Mouse (Mus musculus): ENCODE results near the gene Itih2. TPM values are rescaled to one million over a fixed set of nuclear protein-coding genes. Genes with fewer than 3 reads are reported as not detected.

The Itih2 gene
- polyA plus RNA-seq, 1 experiment from 2014 or later, result 230 TPM

DNA sequence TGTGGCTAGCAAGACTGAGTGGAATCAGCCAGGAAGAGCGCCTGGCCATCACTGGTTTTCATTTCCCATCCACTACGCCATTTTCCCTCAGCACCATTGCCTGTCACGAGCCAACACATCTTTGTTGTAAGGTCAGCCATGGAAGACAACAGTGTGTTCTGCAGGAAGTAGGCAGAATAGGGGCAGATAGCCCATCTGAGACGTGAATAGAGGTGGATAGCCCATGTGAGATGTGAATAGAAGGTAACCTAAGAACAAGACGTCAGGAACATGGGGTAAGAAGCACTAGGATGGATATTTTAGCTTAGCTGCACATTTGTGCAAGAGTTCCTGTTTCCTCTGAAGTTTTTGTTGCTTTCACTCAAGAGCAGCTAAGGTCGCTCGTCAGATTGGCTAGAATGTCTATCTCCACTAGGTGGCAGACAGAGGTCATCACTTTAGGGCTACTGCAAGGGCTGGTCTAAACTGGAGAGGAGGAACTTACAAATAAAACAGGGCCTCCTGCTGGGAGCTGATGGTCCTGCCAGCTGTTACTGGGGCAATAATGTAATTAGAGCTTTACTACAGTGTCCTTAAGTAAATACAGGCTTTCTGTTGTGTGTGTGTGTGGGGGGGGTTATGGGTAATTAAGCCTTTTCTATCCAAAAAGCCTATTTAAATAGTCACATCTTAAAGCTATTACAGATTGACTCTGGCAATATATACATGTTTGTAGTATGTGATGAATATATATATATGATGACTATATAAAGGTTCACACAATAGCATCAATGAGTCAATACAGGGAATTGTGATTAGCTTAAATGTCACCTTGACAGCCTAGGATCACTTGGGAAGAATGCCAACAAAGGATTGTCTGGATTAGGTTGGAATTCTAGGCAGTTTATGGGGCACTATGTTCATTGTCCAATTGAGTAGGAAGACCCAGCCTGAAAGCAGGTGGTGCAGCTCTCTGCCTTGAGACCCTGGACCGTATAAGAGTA lies 11.6 kb upstream of the Itih2 start:
- Histone ChIP-seq H3K4me3 (no peak overlapping the region), H3K36me3 (no peaks in the 10 kb centered on the region), H3K27ac (no peak overlapping the region), H3K9me3 (replicated peaks) (no peaks in the 10 kb centered on the region), H3K27me3 (replicated peaks) (no peaks in the 10 kb centered on the region), H3K4me2 (no peak overlapping the region), H3K4me1 (no peaks in the 10 kb centered on the region), H3K9ac (no peak overlapping the region)
- WGBS (ENCODE audit: insufficient replicate concordance), result 24% methylated on average over 8 of the region's 8 CpGs
- peak; percentile 73 for ATAC-seq

DNA sequence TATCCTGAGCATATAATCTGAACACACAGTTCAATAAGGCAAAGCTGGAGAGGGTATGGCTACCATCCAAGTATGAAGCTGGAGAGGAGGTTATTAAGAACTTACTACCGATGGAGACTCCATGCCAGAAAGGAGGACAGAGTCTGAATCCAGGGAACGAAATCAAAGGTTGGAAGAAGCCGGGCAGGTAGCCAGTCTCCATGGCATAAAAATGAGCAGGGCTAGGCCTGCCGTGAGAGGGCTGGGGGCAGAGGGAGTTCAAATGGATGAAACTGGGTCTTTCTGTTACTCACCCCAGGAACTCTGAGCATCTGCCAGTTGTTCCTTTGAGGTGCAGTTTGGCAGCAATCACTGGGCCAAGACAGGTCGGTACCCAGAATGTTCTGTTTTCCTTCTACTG lies 9.3 kb upstream of the Itih2 start:
- H3K36me3 ChIP-seq, result no peaks in the 10 kb centered on the region
- no peaks in the 10 kb centered on the region for H3K9me3 ChIP-seq (replicated peaks)
- no peaks in the 10 kb centered on the region for H3K27me3 ChIP-seq (replicated peaks)
- no peak for ATAC-seq
- H3K4me3 ChIP-seq, result no peak overlapping the region
- H3K4me1 ChIP-seq, result no peaks in the 10 kb centered on the region
- no peak overlapping the region for H3K4me2 ChIP-seq
- no peak overlapping the region for H3K27ac ChIP-seq
- no peak overlapping the region for H3K9ac ChIP-seq
- WGBS (ENCODE audit: insufficient replicate concordance), result 64% methylated on average over 5 of the region's 5 CpGs

DNA sequence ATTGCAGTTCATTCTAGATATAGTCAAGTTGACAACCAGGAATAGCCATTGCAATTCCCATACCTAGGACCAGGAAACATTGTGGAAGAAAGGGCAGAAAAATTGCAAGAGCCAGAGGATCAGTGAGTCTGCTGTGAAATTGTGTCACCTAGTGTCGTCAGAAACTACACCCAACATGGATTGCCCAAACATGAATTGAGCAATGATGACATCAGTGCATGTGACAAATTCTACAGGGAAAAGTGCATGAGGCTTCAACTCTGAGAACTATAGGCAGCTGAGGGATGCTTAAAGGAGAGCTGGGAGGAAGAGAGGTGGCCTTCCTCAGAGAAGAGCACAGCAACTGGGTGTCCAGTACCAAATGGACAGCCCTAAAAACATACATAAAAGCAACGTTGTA lies 6.1 kb upstream of the Itih2 start:
- WGBS (ENCODE audit: insufficient replicate concordance), result 59% methylated on average over 2 of the region's 2 CpGs
- H3K4me2 ChIP-seq, result no peak overlapping the region
- H3K9ac ChIP-seq, result no peak overlapping the region
- H3K4me3 ChIP-seq, result no peak overlapping the region
- H3K27ac ChIP-seq, result no peak overlapping the region
- no peaks in the 10 kb centered on the region for H3K9me3 ChIP-seq (replicated peaks)
- no peaks in the 10 kb centered on the region for H3K27me3 ChIP-seq (replicated peaks)
- no peaks in the 10 kb centered on the region for H3K36me3 ChIP-seq
- no peak for ATAC-seq
- 0 out of 2 replicates have a peak, but pooled peaks cover 7% of the 10 kb centered on the region for H3K4me1 ChIP-seq

DNA sequence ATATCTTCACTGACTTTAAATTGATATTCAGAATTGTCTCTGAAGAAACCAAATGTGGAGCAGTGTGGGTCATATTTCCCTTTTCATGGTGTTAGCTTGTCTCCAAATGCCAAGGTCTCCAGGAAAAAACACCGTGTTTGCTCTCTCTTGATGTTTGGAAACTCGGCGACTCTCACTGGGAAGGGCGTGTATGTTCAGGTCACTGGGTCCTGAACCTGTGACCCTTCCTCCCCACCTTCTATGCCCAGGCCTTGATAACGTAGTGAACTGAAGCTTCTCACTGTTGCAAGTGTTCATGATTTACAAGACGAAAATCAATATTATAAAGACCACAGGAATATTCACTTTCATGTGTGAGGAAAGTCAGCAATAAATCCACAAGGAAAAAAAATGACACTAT lies 2.7 kb upstream of the Itih2 start:
- peak; percentile 71 for ATAC-seq
- no peaks in the 10 kb centered on the region for H3K36me3 ChIP-seq
- no peak overlapping the region for H3K27ac ChIP-seq
- WGBS (ENCODE audit: insufficient replicate concordance), result 54% methylated on average over 6 of the region's 6 CpGs
- H3K27me3 ChIP-seq (replicated peaks), result no peaks in the 10 kb centered on the region
- H3K9me3 ChIP-seq (replicated peaks), result no peaks in the 10 kb centered on the region
- peaks cover 8% of the 10 kb centered on the region; the same call in 1 of the 2 replicates for H3K4me1 ChIP-seq
- H3K9ac ChIP-seq, result no peak overlapping the region
- no peak overlapping the region for H3K4me3 ChIP-seq
- no peak overlapping the region for H3K4me2 ChIP-seq

DNA sequence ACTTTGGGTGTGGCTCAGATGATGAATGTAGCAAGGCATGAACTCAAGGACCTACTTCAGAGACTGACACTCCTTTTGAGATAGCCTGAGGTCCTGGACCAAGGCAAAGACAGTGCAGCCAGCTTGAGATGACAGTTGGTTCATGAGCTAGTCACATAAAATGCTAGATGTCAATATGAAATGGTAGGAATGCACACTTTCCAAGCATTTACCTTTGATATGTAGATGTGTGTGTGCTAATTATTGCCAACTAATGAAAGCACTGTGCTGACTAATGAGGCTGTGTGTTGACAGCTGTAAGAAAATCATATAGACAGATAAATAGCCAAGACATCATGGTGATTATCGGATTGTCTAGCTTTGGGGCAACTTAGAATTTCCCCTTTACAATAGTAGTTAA lies 932 bp upstream of the Itih2 start:
- Histone ChIP-seq H3K9ac (no peak overlapping the region), H3K4me1 (peaks cover 8% of the 10 kb centered on the region; the same call in 1 of the 2 replicates), H3K4me3 (no peak overlapping the region), H3K9me3 (replicated peaks) (no peaks in the 10 kb centered on the region), H3K36me3 (no peaks in the 10 kb centered on the region), H3K27ac (no peak overlapping the region), H3K4me2 (no peak overlapping the region), H3K27me3 (replicated peaks) (no peaks in the 10 kb centered on the region)
- no peak for ATAC-seq
- WGBS (ENCODE audit: insufficient replicate concordance), result 77% methylated on average over 1 of the region's 1 CpGs

DNA sequence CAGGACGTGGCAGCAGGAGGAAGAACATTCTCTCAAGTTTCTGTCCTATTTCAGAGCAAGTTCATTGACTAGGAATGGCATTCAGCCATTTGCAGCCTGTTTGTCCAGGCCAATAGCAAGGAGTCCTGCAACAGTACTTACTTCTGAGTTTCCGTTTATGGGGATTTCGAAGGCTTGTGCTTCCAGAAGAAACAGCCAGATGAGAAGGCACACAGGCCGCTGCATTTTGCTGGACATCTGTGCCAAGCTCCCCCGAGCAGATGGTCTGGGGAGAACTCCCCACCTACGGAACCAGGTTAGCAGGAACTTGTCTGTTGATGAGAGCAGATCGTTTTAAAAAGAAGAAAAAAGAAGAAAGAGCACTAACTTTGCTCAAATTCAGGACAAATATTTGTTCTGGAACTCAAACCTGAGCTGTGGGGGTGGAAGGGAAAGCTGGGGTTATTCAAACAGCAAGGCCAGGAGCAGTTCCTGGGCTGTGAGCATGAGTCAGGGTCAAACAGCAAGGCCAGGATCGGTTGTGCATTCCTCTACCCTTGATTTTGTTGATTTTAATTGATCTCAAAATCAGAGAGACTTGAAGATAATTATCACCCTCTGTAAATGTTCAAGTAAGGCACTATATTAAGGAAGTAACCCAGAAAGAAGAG lies 730 bp downstream of the Itih2 start:
- WGBS (ENCODE audit: insufficient replicate concordance), result 55% methylated on average over 8 of the region's 8 CpGs
- Histone ChIP-seq H3K9ac (no peak overlapping the region), H3K4me3 (peak overlapping the region; percentile 30), H3K4me1 (peaks cover 8% of the 10 kb centered on the region; the same call in 1 of the 2 replicates), H3K4me2 (no peak overlapping the region), H3K27ac (peak overlapping the region; percentile 58), H3K27me3 (replicated peaks) (no peaks in the 10 kb centered on the region), H3K36me3 (no peaks in the 10 kb centered on the region), H3K9me3 (replicated peaks) (no peaks in the 10 kb centered on the region)
- ATAC-seq, result peak; percentile 64

DNA sequence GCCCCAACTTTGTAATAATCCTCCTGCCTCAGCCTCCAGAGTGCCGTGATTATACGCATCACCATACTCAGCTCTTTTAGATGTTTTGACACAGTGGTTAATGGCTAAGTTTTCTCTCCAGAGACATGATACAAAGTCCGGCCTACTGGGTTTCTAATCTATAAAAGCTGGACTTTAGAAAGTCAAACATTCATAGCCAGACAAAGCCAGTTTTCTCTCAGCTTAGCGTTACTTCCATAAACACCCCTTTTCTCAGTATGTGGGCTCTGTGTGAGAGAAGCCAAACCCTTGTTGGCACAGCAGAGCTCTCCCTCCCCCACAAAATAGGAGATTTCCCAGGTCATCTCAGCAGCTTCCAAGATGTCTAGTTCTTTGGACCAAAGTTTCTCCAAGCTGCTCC lies 2.6 kb downstream of the Itih2 start:
- H3K4me3 ChIP-seq, result peak overlapping the region; percentile 30
- H3K36me3 ChIP-seq, result no peaks in the 10 kb centered on the region
- H3K9me3 ChIP-seq (replicated peaks), result no peaks in the 10 kb centered on the region
- H3K27me3 ChIP-seq (replicated peaks), result no peaks in the 10 kb centered on the region
- H3K4me1 ChIP-seq, result peaks cover 8% of the 10 kb centered on the region; the same call in 1 of the 2 replicates
- H3K27ac ChIP-seq, result peak overlapping the region; percentile 5; the same call in 1 of the 2 replicates
- no peak for ATAC-seq
- peak overlapping the region; percentile 39 for H3K4me2 ChIP-seq
- H3K9ac ChIP-seq, result no peak overlapping the region
- 56% methylated on average over 4 of the region's 4 CpGs for WGBS (ENCODE audit: insufficient replicate concordance)

DNA sequence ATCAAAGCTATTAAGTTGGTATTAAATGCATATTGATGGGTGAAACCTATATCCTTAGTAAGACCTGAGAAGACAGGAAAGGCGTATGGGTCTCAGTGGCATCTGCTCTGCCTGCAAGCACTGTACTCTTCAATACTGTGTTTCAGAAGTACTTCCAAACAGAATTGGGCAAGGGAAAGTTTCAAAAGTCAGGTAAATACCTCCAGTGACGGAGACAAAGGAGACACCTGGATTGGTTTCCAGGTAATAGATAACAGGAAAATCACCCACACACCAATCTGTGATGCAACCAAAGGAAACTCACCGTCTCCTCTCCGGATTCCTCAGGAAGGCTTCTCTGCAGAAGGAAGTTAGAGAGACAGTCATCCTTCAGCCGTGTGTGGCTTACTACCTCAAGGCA lies 3.7 kb downstream of the Itih2 start:
- Histone ChIP-seq H3K27ac (no peak overlapping the region; the same call in 1 of the 2 replicates), H3K9me3 (replicated peaks) (no peaks in the 10 kb centered on the region), H3K4me2 (peak overlapping the region; percentile 39), H3K4me3 (peak overlapping the region; percentile 30), H3K9ac (no peak overlapping the region), H3K4me1 (peaks cover 3% of the 10 kb centered on the region; the same call in 1 of the 2 replicates), H3K36me3 (no peaks in the 10 kb centered on the region), H3K27me3 (replicated peaks) (no peaks in the 10 kb centered on the region)
- WGBS (ENCODE audit: insufficient replicate concordance), result 56% methylated on average over 5 of the region's 5 CpGs
- ATAC-seq, result no peak

DNA sequence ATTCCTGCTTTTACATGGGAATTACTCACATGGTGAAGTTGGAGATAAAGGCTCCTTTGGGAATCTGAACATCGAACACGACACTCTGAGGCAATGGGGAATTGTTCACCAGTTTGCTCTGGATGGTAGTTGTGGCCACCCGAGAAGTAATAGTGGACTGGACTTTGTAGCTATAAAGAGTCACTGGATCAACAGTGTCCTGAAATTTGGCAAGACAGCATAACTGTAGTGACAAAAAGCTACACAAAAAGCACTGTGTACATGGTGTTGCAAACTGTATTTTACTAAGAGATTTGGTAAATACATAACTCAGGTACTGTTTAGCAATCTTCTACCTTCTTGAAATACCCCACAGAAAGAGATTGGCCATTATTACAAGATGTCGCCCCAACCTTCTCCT lies 5.1 kb downstream of the Itih2 start:
- Histone ChIP-seq H3K9me3 (replicated peaks) (no peaks in the 10 kb centered on the region), H3K4me1 (no peaks in the 10 kb centered on the region), H3K27me3 (replicated peaks) (no peaks in the 10 kb centered on the region), H3K9ac (no peak overlapping the region), H3K36me3 (no peaks in the 10 kb centered on the region), H3K4me3 (no peak overlapping the region), H3K4me2 (peak overlapping the region; percentile 39), H3K27ac (no peak overlapping the region)
- WGBS (ENCODE audit: insufficient replicate concordance), result 64% methylated on average over 4 of the region's 4 CpGs
- no peak for ATAC-seq

DNA sequence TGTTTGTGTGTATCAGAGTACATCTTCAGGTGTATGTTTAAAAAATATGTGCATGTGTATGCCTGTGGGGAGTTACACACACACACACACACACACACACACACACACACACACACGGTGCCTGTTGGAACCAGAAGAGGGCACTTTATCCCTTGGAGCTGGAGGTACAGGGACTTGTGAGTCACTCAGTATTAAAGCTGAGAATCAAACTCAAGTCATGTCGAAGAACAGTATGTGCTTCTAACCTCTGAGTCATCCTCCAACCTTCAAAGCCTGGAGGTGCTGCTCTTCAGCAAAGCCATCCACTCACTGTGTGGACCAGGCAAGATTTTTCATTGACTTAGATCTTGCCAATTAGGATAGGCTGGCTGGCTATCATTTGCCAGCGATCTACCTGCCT lies 9.4 kb downstream of the Itih2 start:
- H3K9ac ChIP-seq, result no peak overlapping the region
- H3K9me3 ChIP-seq (replicated peaks), result no peaks in the 10 kb centered on the region
- 46% methylated on average over 3 of the region's 3 CpGs for WGBS (ENCODE audit: insufficient replicate concordance)
- no peak overlapping the region for H3K4me3 ChIP-seq
- ATAC-seq, result no peak
- no peak overlapping the region for H3K4me2 ChIP-seq
- no peaks in the 10 kb centered on the region for H3K27me3 ChIP-seq (replicated peaks)
- H3K4me1 ChIP-seq, result no peaks in the 10 kb centered on the region
- H3K27ac ChIP-seq, result no peak overlapping the region
- H3K36me3 ChIP-seq, result 0 out of 2 replicates have a peak, but pooled peaks cover 5% of the 10 kb centered on the region

DNA sequence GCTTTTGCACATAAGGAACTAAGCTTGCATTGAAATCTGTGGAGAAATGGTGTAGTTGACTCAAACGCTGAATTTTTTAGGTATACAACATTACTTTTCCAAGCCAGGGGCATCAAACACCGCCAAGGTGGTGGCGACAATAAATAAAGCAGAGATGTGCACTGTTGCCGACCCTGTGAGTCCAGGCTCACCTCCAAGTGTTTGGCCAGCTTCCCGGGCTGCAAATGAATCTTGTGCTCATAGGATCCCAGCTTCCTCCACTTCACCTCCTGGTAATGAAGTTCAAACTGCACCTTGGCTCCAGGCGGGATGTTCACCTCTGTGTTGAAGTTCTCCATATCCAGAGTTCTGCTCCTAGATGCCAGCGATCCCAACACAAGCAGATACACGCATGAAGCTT lies 11.9 kb downstream of the Itih2 start:
- no peak for ATAC-seq
- Histone ChIP-seq H3K36me3 (peaks cover 11% of the 10 kb centered on the region; the same call in 1 of the 2 replicates), H3K4me1 (no peaks in the 10 kb centered on the region), H3K4me3 (no peak overlapping the region), H3K27me3 (replicated peaks) (no peaks in the 10 kb centered on the region), H3K4me2 (no peak overlapping the region), H3K9ac (no peak overlapping the region), H3K27ac (no peak overlapping the region), H3K9me3 (replicated peaks) (no peaks in the 10 kb centered on the region)
- WGBS (ENCODE audit: insufficient replicate concordance), result 72% methylated on average over 8 of the region's 8 CpGs

DNA sequence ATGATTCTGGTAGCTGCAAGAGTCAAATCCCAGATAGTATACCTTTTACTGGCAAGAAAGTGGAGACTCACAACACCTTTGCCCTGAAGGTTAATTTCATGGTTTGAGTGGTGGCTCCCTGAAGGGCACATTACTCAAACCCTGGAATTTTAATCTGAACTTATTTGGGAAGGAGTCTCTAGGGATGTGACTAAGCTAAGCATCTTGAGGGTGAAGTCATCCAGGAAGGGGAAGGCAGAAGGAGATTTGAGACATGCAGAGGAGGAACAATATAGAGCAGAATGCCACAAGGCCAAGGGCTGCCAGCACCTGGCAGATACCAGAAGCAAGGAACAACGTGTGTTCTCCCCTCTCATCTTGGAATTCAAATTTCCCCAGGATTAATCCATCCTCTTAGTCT lies 12.4 kb downstream of the Itih2 start:
- no peak overlapping the region for H3K9ac ChIP-seq
- H3K4me2 ChIP-seq, result no peak overlapping the region
- WGBS (ENCODE audit: insufficient replicate concordance), result 38% methylated on average over 1 of the region's 1 CpGs
- H3K4me1 ChIP-seq, result no peaks in the 10 kb centered on the region
- no peak overlapping the region for H3K27ac ChIP-seq
- ATAC-seq, result no peak
- H3K9me3 ChIP-seq (replicated peaks), result no peaks in the 10 kb centered on the region
- H3K4me3 ChIP-seq, result no peak overlapping the region
- H3K36me3 ChIP-seq, result peaks cover 11% of the 10 kb centered on the region; the same call in 1 of the 2 replicates
- H3K27me3 ChIP-seq (replicated peaks), result no peaks in the 10 kb centered on the region
